Mouse (Mus musculus): Measurements from ENCODE around the gene Epc2. TPM values are rescaled to one million over a fixed set of nuclear protein-coding genes. Genes with fewer than 3 reads are reported as not detected.

Gene Epc2
- polyA plus RNA-seq (2021; fragmentation: Nextera tagmentation) = 5.5 and 7.3 TPM in 2 replicates
- long read RNA-seq, experiment 1, full-length matches to known transcripts = 2 of 16 reads
- long read RNA-seq, experiment 1, partial matches to known transcripts = 12 of 16 reads
- long read RNA-seq, experiment 1, other reads (novel, unspliced or antisense) = 2 of 16 reads
- long read RNA-seq, experiment 2, full-length matches to known transcripts = 1 of 6 reads
- long read RNA-seq, experiment 2, partial matches to known transcripts = 3 of 6 reads
- long read RNA-seq, experiment 2, other reads (novel, unspliced or antisense) = 2 of 6 reads

GRCm38 (mm10) chr2:49450931-49451636, at the start of gene Epc2:
Gene Epc2, plus strand, starts transcription at chr2:49451486.

Other genes with a start within 250 kb of the Epc2 start
- 141 and 220 TPM in 2 replicates for gene Kif5c, start 167.8 kb downstream of the Epc2 start, polyA plus RNA-seq (2021; fragmentation: Nextera tagmentation)

Data from left cerebral cortex, adult 6 months (tissue).